Mouse (Mus musculus) embryo, embryonic 11 days (tissue): ENCODE measurements around the gene Nmur1.
"Not testable (repeated sequence)": the region's sequence is repeated elsewhere in the genome, so short reads cannot be mapped to it uniquely, and the experiment has no call there.

ENCODE experiments used
- DNase-seq: peaks from one replicate; pipeline ENCODE4 v3.0.0-alpha.2; 2015

Gene Nmur1

DNA sequence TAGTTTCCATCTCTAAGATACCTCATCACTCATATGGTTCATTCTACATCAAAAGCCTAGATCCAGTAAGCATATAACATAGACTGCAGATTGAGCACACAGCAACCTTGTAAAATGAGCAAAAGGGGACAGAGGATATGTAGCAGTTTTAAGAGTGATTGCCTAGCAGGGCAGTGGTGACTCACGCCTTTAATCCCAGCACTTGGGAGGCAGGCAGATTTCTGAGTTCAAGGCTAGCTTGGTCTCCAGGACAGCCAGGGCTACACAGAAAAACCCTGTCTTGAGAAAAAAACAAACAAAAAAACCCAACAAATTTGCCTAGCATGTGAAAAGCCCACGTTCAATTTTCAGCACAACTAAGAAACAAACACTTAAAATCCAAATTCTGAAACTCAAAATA lies 71.8 kb downstream of the Nmur1 start:
- DNase-seq, result no peak

DNA sequence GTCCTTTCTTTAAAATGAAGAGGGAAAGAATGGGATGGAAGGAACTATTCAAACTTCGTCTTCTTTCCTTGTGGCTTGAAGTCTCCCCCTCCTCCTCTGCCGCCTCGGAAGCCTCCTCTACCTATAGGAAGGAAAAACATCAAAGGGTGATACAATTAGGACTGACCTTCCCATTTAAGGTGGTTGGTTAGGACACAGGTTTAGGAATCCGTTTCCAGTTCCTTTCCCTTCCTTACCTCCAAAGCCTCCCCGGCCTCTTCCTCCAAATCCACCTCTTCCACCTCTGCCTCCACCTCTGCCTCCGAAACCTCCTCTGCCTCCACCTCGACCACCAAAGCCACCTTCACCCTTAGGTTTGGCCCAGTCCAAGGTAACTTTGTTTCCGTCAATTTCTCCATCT lies 75.5 kb downstream of the Nmur1 start:
- DNase-seq, result no peak

DNA sequence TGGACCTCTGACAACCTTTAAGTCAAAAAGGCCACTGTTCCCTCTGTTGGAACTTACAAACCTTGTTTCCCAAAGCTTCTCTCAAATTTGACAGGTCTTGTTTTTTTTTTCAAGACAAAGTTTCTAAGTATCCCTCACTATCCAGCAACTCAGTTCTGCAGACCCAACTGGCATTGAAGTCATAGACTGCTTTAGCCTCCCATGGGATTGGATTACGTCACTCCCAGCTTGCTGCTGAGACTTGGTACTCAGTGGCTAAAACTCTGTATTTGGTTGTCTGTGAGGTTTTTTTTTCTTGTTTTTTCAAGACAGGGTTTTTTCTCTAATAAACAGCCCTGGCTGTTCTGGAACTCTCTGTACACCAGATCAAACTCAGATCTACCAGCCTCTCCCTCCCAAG lies 76.3 kb downstream of the Nmur1 start:
- DNase-seq, result no peak

DNA sequence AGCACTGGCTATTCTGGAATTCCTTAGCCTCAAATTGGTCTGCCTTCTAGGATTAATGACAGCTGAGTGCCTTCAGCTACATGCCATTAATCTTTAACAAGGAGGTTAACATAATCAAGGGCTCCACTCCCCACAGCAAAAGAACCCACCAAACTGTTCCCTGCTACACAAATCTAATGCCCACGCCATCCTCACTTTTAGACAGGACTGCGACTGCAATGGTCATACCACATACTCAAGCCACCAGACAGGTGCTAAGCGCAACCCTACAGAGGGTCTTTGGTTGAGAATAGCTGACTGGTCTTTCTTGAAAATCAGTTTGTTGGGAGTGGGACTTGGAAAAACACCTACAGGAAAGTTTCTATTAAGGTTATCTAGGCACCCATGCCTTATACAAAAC lies 76.8 kb downstream of the Nmur1 start:
- no peak for DNase-seq

DNA sequence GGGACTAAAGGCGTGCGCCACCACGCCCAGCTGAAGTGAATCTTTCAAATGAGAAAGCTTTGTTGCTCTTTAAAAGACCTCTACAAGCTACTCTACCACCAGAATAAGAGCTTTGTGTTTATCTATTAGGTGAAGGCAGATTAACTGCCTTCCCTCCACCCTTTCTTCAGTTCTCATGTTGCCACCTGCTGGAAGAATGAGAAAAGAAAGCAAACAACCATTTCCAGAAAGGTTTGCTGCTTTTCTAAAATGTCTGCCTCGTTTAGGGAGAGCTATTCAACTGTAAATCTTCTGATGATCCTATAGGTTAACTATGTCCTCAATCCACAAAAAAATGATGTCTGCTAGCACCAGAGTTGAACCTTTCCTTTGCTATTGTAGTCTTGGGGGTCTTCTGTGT lies 77.2 kb downstream of the Nmur1 start:
- DNase-seq, result no peak

DNA sequence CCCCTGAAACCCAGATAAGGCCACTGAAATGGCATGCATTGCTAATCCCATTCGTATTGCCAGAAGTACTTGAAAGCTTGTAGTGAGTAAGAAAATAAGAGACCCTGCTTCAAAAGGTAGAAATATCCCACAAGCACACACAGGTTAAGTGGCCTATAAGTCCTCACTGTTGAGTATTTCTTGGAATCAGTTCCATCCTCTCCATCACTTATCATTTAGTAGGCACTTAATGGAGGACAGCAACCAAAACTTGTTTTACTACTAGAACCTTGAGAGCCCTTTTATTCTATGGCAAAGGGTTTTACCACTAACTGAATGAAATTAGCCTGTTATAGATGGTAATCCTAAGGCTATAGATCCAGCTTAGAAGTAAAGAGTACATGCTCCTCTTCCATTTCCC lies 77.9 kb downstream of the Nmur1 start:
- no peak for DNase-seq

DNA sequence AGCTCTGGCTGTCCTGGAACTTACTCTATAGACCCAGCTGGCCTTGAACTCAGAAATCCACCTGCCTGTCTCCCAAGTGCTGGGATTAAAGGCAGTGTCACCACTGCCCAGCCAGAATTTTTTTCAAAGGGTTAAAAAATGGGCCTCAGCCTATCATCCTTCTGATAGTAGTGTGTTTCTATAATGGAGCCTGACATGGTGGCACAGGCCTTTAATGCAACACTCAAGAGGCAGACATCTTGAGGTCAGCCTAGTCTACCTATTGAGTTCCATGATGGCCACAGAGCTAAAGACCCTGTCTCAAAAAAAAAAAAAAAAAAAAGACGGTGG lies 78.3 kb downstream of the Nmur1 start:
- DNase-seq, result no peak

DNA sequence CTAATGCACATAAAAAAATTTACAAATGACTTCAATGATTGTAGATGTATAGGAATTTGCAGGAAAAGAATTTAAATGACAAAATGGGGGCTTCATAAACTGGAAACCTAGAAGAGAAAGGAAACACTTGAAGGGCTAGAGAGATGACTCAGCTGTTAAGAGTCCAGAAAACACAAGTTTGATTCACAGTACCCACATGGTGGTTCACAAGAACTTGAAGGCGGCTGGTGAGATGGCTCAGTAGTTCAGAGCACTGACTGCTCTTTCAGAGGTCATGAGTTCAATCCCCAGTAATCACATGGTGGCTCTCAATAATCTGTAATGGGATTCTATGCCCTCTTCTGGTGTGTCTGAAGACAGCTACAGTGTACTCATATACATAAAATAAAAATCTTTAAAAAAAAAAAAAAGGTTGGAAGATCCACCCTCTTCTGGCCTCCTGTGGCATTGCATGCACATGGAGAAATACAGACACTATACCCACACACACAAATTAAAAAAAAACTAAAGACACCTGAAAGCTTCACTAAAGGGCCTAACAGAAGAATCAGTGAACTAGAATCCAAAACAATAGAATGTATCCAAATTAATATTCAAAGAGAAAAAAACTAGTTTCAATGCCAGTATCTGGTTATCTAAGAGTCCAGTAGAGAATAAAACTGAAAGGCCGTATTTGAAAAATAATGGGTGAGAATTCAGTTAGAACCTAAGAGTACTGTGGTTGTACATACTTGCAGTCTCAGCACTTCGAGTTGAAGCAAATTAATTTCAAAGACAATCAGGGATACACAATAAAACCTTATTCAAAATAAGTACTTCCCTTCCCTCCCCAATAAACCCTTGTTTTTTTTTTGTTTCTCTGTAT lies 78.9 kb downstream of the Nmur1 start:
- DNase-seq, result no peak

DNA sequence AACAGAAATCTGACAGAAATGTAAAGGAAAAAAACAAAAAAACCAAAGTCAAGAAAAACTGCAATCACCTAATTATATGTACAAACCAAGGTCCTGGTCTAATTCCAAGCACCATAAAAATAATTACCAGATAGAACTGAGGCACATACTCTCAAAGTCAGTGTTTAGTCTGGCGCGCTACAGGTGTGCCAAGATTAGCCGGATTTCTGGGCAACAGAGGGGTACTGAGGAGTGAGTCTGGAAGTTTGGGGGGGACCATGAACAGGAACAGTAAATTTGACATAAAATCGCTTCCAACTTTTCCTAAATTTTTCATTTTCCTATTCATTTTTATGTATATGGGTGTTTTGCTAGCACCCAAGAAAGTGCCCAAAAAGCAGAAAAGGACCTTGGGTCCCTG lies 80.1 kb downstream of the Nmur1 start:
- DNase-seq, result no peak

DNA sequence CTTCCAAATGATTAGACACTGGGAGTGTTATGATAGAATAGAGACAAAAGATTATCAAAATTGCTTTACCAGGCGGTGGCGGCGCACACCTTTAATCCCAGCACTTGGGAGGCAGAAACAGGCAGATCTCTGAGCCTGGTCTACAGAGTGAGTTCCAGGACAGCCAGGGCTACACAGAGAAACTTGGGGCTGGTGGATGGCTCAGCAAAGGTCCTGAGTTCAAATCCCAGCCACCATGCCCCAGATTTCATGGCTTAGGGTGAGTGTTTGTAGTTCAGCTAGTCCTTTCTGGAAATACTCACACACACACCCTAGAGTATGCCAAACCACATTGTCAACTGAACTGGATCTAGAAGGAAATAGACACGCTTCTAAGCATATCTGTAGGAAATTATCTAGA lies 81.0 kb downstream of the Nmur1 start:
- no peak for DNase-seq

DNA sequence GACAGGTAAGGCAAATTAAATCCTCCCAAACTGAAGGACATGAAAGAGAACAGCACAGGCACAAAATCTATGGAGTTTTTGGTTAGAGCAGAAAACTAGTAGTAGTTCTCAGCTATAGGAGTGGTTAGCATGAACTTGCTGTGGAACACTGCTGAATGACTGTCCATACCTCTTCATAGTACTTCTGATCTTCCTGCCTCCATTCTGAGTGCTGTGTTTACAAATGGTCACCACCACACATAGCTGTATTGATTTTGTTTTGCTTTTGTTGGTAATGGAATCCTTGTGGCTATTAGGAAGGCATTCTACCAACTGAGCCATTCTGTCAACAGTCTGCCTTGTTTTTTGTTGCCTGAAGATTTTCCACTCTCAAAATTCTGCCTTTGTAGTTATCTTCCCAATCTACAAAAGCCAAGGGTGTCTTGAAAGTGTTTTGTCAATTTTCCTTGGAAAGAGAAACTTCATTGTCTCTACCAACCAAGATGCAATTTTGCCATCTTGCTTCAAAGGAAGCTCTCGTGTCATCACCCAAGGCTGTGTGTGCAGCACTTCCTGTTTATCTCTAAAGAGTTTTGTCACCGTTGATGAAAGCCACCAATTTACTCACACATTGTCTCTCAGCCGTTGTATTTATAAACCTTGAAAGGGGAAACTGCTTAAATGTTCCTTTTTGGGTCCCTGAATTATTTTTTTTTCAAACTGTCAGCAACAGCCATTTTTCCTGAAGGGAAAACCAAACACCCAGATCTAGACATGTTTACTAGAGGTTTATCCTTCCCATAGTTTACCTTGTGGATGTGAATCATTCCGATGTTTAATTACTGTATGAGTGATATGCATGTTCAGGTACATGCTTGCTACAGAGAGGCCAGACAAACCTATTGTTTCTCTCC lies 81.8 kb downstream of the Nmur1 start:
- DNase-seq, result no peak

DNA sequence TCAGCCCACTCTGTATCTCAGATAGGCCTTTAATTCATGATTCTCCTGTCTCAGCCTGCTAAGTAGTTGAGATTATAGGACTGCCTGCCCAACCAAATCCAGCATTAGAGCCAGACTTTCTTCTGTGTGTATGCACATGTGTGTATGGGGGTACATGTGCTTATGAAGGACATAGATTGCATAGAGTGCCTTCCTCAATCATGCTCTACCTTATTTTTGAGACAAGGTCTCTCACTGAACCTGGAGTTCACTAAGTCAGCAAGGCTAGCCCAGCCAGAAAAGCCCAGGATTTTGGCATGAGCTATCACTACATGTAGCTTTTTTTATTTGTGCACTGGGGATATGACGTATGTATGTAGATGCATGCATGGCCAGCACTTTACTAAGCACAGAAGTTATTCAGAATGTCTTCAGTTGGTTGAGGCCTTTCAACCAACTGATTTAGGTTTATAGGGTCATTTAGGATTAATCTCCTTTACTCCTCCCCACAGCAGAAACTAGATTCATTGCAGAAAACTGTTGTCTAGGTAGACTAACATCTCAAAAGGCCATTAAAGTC lies 82.9 kb downstream of the Nmur1 start:
- no peak for DNase-seq

DNA sequence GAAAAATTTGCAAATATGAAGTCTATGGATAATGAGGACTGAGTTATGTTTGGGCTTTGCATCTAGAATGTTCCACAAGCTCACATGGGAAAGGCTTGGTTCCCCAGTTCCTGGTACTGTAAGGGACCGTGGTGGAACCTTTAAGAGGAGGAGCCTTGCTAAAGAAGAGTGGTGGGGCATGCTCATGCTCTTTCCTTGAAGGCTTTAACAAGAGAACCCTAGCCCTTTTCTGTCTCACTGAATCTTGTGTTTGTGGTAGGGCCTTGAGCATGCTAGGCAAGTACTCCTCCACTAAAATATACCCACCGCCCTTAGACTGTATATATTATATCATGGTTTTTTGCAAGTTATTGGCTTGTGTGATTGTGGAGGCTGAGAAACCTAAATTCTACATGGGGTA lies 83.7 kb downstream of the Nmur1 start:
- DNase-seq, result no peak

DNA sequence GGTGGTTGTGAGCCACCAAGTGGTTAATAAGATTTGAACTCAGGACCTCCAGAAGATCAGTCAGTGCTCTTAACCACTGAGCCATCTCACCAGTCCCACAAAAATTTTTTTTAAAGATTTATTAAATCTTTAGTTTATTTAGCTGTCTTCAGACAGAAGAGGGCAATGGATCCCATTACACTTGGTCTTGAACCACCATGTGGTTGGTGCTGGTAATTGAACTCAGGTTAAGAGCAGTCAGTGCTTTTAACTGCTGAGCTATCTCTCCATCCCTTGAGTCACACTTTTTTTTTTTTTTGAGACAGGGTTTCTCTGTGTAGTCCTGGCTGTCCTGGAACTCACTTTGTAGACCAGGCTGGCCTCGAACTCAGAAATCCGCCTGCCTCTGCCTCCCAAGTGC lies 84.9 kb downstream of the Nmur1 start:
- not testable (repeated sequence) for DNase-seq

DNA sequence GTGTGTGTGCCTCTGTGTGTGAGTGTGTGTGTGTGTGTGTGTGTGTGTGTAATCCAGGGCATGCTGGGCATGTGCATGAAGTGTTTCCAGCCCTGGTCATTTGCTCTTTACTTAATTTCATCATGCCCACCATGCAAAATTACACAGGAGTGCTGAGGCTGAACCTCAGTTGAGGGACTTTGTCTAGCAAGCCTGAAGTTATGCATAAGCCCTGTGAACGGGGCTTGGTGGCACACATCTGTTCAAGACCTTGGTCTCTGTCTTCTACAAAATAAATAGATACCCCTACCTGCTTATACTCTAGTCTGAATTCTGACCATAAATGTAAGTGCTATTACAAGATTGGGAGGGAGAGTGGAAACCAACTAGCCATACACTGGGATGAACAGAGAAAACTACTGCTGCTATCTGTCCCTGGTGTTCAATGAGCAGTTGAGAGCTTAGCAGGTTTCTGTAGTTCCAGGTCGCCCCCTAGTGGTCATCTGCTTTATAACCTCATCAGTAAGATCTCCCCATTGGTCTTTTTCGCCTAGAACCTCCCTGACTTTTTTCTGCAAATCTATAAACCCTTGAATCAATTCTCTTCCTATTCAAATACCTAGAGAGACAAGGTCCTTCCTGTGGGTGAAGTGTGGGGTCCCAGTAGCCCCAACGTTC lies 86.7 kb downstream of the Nmur1 start:
- DNase-seq, result peak; percentile 83

DNA sequence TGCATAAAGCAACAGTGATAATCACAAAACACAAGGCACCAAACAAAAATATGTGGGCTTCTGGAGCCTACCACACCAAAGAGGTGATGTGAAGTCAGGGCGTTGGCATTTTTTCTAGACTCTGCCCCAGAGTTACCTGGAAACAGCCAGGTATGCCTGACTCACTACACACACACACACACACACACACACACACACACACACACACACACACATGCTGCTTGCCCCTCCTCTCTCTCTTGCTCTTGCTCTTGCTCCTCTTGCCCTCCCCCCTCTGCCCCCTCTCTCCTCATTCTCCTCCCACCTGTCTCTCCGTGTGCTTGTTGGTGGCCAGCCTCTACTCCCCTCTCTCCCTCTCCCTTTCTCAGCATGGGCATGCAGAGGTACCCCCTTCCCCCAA lies 89.7 kb downstream of the Nmur1 start:
- DNase-seq, result no peak
